Mouse (Mus musculus) MN1 (cell line): ENCODE measurements around the gene Zfp704.

Experiments
- DNase-seq: peaks from one replicate; pipeline ENCODE4 v3.0.0-alpha.2; 2016; ENCODE audit warnings: low spot score

Zfp704 gene

DNA sequence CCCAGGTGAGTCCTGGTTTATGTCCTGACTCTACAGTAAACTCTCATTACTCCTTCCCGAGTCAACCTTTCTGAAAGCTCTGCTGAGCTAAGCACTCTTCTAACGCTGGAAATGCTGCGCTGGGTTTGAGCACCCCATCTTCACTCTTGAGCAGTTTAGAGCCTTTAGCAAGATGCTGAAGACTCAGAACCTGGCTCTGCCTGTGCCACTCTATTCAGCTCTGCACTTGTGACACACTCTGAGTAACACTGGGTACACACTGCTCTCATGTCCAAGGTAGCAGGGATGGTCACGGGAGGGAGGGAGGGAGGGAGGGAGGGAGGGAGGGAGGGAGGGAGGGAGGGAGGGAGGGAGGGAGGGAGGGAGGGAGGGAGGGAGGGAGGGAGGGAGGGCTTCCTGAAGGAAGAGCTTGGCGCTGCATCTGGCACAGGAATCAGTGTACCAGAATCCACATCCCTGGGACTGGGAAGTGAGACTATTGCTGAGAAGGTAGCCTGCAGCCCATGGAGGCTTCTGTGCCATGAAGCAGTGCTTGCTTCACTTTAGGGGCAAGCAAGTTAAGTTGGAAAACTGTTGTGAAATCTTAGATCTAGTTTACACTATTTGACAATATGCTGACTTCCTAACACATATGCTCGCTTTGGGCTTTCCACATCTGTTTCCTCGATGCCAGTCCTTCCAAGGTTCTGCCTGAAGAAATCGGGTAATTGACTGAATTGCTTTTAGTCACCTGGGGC lies 93.6 kb downstream of the Zfp704 start:
- no peak for DNase-seq

DNA sequence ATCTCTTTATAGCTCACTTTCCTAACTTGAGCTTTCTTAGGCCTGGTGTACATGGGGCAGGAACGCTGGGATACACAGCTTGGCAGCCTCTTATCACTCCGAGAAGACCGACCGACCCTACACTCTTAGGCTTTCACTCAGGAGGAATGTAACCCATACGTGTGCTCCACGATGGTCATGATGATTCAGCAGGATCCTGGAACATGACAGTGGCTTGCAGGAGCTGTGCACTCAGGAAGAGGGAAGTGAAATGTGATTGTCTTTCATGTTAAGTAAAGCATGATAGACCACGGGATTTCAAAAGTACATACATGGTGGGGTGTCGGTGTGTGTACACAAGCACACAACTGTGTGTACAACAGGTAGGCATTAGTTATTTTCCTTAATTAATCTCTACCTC lies 94.4 kb downstream of the Zfp704 start:
- no peak for DNase-seq

- DNase-seq, result no peak
Measured at GRCm38 (mm10) chr3:9513703-9514110, 96.2 kb downstream of the Zfp704 start.

DNA sequence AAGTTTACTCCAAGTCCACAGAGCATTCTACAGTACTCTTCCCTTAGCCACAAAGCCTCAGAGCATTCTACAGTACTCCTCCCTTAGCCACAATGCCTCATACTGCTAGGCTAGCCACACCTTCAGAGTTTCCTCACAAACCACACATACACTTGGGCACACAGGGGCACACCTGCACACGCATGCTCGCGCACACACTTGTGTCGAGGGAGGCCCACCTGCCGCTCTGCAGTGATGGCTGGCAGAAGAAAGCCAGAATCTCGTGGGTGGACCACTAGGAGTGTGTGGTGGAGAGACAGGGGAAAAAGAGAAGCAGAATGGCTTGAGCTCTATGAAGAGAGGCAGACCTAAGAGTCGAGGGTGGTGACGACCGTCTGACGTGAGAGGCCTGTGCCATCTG lies 97.7 kb downstream of the Zfp704 start:
- DNase-seq, result no peak

DNA sequence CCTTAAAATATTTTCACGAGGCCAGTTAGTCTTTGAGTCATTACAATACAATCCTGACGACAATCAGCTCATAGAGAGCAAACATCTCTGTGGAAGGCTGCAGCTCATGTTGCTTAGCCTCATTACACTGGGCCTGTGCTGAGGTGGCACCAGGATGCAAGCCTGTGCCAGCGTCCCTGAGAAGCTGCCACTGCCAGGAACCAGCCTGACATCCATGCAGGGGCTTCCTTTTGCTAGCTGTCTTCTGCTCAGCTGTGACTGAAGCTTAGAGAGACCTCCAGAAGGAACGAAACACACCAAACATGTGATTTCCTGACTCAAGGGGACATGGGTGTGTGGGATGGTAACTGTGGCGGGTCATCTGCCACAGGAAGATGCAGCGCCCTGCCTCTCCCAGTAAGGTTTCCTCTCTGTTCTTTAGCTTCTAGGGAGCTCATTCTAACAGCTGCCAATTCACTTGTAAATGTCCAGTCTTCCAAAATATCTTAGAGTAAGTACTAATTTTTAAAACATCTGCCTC lies 104.1 kb downstream of the Zfp704 start:
- DNase-seq, result no peak

DNA sequence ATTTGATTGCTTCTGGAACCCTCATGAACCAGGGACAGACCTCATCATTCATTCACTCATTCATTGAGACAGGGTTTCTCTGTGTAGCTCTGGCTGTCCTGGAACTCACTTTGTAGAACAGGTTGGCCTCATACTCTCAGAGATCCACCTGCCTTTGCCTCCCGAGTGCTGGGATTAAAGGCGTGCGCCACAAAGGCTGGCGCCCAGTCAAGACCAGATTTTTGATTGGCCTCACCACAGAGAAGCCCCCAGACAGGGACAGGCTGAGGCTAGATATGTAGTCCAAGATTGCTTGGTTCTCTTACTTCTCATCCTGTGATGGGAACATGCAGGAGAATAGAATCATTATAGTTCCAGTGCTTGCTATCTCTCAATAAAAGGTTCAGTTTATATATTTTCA lies 105.5 kb downstream of the Zfp704 start:
- DNase-seq, result no peak

GRCm38 (mm10) chr3:9500725-9501124 lies 109.2 kb downstream of the Zfp704 start:
- peak; percentile 94 for DNase-seq

GRCm38 (mm10) chr3:9499994-9500553 lies 109.8 kb downstream of the Zfp704 start:
- peak; percentile 52 for DNase-seq

DNA sequence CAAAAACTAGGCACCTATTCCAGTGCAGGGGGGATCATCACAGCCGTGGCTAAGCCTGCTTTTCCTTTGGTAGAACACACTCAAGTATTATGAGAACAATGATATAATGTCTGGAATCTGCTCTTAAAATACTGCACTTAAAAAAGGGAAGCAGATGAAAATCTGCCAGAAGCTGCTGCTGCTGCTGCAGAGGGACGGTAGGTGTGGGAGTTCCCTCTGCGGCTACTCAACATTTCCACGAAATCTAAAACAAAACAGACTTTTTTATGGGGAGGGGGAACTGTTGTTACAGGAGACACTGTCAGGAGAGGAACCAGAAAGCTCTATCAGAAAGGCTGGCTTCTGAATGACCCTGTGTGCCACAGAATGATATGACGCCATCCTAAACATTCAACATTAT lies 110.4 kb downstream of the Zfp704 start:
- peak; percentile 24 for DNase-seq

GRCm38 (mm10) chr3:9497260-9497659 lies 112.6 kb downstream of the Zfp704 start:
- DNase-seq, result no peak

GRCm38 (mm10) chr3:9491766-9492283 lies 118.1 kb downstream of the Zfp704 start:
- no peak for DNase-seq

- DNase-seq, result no peak
Measured at GRCm38 (mm10) chr3:9487644-9488043, 122.2 kb downstream of the Zfp704 start.

DNA sequence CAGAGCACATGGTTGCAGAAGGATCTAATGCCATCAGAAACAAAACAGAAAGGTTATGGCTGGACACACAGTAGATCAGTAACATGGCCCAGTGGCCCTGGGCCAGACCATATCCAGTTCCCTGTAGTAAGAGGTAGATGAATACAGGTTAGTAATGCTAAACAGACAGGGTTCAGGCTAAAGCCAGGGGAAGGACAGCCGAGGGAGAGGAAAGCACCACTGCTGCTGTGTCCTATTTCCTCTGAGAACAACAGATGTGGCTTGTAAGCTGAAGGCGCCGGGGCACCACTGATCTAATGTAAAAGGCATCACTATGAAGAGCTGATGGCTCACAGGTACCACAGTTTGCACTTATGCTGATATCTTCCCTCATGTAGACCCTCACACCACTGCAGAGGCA lies 124.4 kb downstream of the Zfp704 start:
- no peak for DNase-seq

DNA sequence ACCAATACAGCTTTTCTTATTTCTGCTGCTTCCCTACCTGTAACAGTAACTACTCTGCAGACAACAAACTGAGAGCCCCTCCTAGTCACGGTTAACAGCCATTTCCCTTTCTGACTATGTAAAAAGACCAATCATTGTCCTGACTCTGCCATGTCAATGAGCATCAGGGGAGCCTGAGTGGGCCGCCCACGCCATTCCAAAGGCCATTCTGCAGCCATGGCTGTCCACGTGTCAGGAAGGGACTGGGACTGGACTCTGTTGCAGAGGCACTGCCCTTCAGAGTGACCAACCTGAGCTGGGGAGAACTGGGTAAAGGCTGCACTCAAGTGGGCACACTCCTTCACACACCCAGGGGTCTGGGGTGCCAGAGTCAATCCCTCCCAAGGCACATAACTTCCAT lies 127.9 kb downstream of the Zfp704 start:
- no peak for DNase-seq

DNA sequence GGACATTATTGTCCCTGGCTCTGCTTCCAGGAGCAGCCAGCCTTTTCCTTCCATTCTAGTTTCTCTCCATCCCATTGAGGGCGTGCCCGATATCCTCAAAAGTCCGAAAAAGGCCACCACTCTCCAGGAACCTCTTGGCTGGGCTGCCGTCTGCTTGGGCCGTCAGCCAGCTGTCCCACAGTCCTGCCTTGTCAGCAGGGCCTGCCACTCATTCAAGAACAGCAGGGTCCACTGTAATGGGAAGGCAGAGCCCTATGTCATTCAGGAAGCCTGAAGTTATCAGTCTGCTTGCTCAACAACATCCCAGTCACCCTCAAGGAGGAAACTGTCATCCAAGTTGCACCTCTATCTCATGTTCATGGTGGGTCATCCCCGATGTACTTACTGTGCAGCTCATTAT lies 128.5 kb downstream of the Zfp704 start:
- no peak for DNase-seq

GRCm38 (mm10) chr3:9480936-9481335 lies 128.9 kb downstream of the Zfp704 start:
- no peak for DNase-seq

- no peak for DNase-seq
Measured at GRCm38 (mm10) chr3:9477386-9477785, 132.5 kb downstream of the Zfp704 start.

DNA sequence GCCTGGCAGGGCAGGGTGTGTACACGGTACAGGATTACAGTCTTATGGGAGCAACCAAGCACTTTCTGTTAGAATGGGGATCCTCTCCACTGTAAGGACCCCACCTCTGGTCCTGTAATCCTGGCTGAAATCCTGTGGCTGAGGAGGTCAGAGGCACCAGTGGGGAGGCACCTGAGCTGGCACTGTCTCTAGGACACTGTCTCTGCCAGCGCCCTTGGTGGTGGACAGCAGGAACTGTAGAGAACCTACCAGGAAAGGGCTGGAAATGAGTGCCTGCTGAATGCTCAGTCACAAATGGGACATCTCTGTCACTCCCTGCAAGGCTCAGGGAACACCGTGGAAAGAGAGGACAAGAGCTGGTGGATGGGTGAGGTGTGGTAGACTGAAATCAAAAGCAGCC lies 133.5 kb downstream of the Zfp704 start:
- no peak for DNase-seq

DNA sequence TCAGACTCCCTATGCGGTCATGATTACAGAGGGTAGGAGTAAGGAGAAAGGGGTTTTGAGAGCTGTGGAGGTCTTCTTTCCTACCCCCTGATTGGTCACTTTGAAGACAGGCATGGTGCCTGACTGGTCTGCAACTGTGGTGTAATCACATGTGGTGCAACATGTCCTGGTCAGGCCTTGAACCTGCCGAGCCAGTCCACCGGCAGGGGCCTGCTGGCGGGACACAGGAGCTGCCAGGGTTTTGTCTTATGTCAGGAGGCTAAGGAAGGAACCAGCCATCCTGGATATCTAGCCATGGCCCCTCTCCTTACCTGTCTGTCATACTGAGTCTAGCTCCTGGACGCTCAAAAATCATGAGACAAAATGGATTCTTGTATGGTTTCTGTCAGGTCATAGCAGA lies 134.4 kb downstream of the Zfp704 start:
- DNase-seq, result no peak

- no peak for DNase-seq
Measured at GRCm38 (mm10) chr3:9474331-9474730, 135.6 kb downstream of the Zfp704 start.

- peak; percentile 71 for DNase-seq
Measured at GRCm38 (mm10) chr3:9466287-9466686, 143.6 kb downstream of the Zfp704 start.

- DNase-seq, result no peak
Measured at GRCm38 (mm10) chr3:9465731-9466130, 144.2 kb downstream of the Zfp704 start.

- no peak for DNase-seq
Measured at GRCm38 (mm10) chr3:9461660-9462059, 148.2 kb downstream of the Zfp704 start.

DNA sequence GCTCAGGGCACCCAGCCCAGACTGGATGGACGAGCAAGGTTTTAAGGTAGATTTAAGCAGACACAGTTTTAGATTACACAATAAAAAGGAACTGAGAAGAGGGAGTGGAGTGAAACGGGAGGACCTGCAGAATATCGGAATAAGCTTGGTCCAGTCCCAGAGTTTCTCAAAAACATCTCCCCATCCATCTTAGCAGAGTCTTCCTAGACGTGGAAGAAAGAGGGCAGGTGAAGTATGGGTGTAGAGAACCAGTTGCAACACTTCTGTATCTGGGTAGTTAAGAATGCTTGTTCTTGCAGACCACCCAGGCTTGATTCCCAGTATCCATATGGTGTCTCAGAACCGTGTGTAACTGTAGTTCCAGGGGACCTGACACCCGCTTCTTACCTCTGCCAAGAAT lies 149.6 kb downstream of the Zfp704 start:
- DNase-seq, result no peak
